In genomic region chr9:120001945-120002725, GRCm38 (mm10) we compare ENCODE assay signal across 8 mouse cellular contexts. TPM values are rescaled to one million over a fixed set of nuclear protein-coding genes. Genes with fewer than 3 reads are reported as not detected.
A peak's percentile ranks its signal among the peaks of the same experiment; 100 is the strongest.
DNase-seq lines count a peak whose midpoint lies in the region; ATAC-seq and TF ChIP-seq lines count a peak whose summit lies in the region.

No protein-coding gene starts in this region.

- no peak overlapping the region for H3K27ac ChIP-seq in hindbrain, embryonic 13.5 days

- 0 out of 2 replicates have a peak, but pooled peaks have one; percentile 43 for ATAC-seq in hindbrain, embryonic 13.5 days (ENCODE audit: low FRiP score)

- H3K36me3 ChIP-seq in hindbrain, embryonic 13.5 days: no peaks in the 10 kb centered on the region

- intact Hi-C loops in left cerebral cortex, postnatal 4 days (cut with DNase I): no loop called here

- WGBS in hindbrain, embryonic 13.5 days: 12% methylated on average over 31 of the region's 31 CpGs

- peaks cover 7% of the 10 kb centered on the region; the same call in 1 of the 2 replicates for H3K4me1 ChIP-seq in hindbrain, embryonic 13.5 days (replicated peaks)

- peak overlapping the region; percentile 47 for H3K4me2 ChIP-seq in hindbrain, embryonic 13.5 days

- H3K9ac ChIP-seq in hindbrain, embryonic 13.5 days: peak overlapping the region; percentile 44

- peaks cover 19% of the 10 kb centered on the region; the same call in 1 of the 2 replicates for H3K27me3 ChIP-seq in hindbrain, embryonic 13.5 days

- peak; percentile 73 for DNase-seq in MEL-GATA-1-ER (ENCODE audit: extremely low read depth, low read depth)
- peak; percentile 82 for DNase-seq in brain, embryonic 14.5 days (ENCODE audit: low read depth)
- DNase-seq in gastrocnemius, adult 18-20 months (ENCODE audit: low spot score): peak; percentile 88
- DNase-seq in left cerebral cortex, postnatal 4 days: peak; percentile 46
- DNase-seq in mesoderm, embryonic 11.5 days (ENCODE audit: low read depth, low spot score): peak; percentile 92
- DNase-seq in right cerebral cortex, postnatal 4 days: peak; percentile 45
- peak; percentile 78 to 88 for DNase-seq in urinary bladder, postnatal 4 days (ENCODE audit: low spot score in 2 of 2)

- peak overlapping the region; percentile 29 for H3K4me3 ChIP-seq in hindbrain, embryonic 13.5 days

- TF ChIP-seq CTCF in brain, embryonic 14.5 days (IDR thresholded peaks at IDR 0.05; ENCODE audit: borderline replicate concordance, extremely low read depth, insufficient read depth, insufficient read length): no peak

- no peak for TF ChIP-seq POLR2A in brain, embryonic 14.5 days (IDR thresholded peaks at IDR 0.05; ENCODE audit: borderline replicate concordance, extremely low read depth, insufficient read depth, insufficient read length, poor library complexity, severe bottlenecking)

- no peaks in the 10 kb centered on the region for H3K9me3 ChIP-seq in hindbrain, embryonic 13.5 days

RNA-seq across cellular contexts. Expression of gene Csrnp1, which starts 17.7 kb away (rescaled TPM):
- polyA plus RNA-seq in brain, embryonic 14.5 days (2012; rRNA removed): 3.4 and 4.9 TPM in 2 replicates
- total RNA-seq in gastrocnemius, adult 18-20 months (2021): 10 to 100 TPM; 11.4 to 27.0 TPM
- 1.2 and 1.7 TPM in 2 replicates for polyA plus RNA-seq in hindbrain, embryonic 13.5 days (2015; fragmentation: Nextera tagmentation; extraction: Ambion mirVana)
- total RNA-seq in left cerebral cortex, postnatal 4 days (2021): 1 to 10 TPM; 2.9 to 3.7 TPM

RNA-seq across cellular contexts. Expression of gene Xirp1, which starts 21.3 kb away (rescaled TPM):
- polyA plus RNA-seq in brain, embryonic 14.5 days (2012; rRNA removed): 0.01 TPM in 1 of 2 replicates, not detected in the other
- total RNA-seq in gastrocnemius, adult 18-20 months (2021): 100 to 1,000 TPM in 1 of 2 experiments, 10 to 100 TPM in 1; 81.3 to 590 TPM
- 0.04 and 0.09 TPM in 2 replicates for polyA plus RNA-seq in hindbrain, embryonic 13.5 days (2015; fragmentation: Nextera tagmentation; extraction: Ambion mirVana)
- total RNA-seq in left cerebral cortex, postnatal 4 days (2021): under 1 TPM in 1 of 2 experiments, not detected in 1; 0.06 TPM

Comparison
In these comparisons a context has a peak if more than half of its experiments do, and no peak if none do; other contexts are left out.
1. RNA of gene Xirp1, which starts 21.3 kb away (total RNA-seq): 81.3 to 590 TPM in gastrocnemius, adult 18-20 months; 0.06 TPM in left cerebral cortex, postnatal 4 days; every median in the first group is over 10 times any median in the second.
2. Peak in every context shown above with its lines, with median percentiles within 50 percentile points of each other: DNase-seq.